Mouse (Mus musculus): Measurements from ENCODE around the gene Dtx4.

Dtx4 gene

GRCm38 (mm10) chr19:12464674-12465073 lies 36.6 kb downstream of the Dtx4 start:
- 56% methylated on average over 4 of the region's 4 CpGs for WGBS

DNA sequence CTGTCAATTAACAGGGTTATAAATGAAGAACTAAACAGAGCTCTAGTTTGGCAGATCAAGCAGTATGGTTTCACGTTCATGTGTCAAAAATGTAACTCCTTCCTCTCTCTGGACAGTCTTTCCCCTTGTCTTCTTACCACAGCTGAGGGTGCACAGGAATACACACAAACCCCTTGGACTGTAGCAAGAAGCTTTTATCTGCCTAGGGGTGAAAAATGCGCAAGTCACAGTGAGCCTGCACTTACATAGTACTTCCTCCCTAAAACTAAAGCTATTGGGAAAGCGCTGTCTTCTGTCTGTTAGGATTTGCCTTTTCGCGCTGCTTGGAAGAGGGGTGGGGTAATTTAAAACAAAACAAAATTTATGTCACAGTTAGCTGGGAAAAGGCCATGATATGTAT lies 37.1 kb downstream of the Dtx4 start:
- 73% methylated on average over 5 of the region's 5 CpGs for WGBS

- WGBS = 54% methylated on average over 1 of the region's 1 CpGs
Measured at GRCm38 (mm10) chr19:12463722-12464035, 37.6 kb downstream of the Dtx4 start.

- 74% methylated on average over 7 of the region's 7 CpGs for WGBS
Measured at GRCm38 (mm10) chr19:12462851-12463721, 38.2 kb downstream of the Dtx4 start.

DNA sequence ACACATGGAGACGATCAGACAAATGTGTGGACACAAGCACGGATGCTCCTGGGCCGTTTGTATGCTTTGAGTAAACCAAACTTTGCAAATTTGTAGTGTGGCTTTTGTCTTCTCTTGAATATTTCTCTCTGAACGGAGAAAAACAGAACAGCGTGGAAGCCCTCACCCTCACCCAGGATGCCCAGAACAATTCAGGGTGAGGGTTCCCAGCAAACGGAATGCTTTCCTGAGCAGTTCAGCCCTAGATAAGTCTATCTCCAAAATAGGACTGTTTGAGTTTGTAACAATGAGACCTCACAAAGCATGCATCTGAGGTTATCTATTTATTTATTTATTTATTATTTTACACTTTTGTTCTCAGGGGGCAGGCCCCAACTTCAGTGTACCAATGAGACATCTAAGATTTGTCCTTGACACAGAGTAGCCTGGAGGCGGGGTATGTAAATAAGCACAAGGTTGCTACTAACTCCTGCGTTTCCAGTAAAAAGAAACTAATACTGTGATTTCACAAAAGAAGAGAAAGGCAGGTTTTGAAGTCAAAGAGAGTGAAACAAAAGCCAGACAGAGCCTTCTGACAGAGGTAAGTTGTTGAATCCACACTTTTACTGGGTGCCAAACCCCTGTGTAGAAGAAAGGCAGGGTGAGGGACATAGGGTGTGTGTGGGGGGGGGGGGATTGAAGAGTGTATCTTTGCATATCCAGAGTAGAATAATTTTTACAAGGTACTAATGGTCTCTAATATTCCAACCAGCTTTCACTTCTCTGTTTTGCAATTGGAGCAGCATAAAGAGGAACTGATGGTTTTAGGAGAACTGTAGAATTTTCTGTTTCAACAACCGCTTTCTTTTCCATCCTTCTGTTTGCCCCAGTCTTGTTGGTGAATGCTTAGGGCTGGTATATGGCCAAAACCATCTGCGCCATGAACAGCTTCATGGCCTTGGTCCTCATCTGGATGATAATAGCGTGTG lies 40.7 kb downstream of the Dtx4 start, which contains the start of gene Mpeg1:
TSS of gene Mpeg1 (plus strand) at position 498 of the 968 bp plus-strand sequence.
- whole genome bisulfite sequencing = 83% methylated on average over 11 of the region's 11 CpGs

DNA sequence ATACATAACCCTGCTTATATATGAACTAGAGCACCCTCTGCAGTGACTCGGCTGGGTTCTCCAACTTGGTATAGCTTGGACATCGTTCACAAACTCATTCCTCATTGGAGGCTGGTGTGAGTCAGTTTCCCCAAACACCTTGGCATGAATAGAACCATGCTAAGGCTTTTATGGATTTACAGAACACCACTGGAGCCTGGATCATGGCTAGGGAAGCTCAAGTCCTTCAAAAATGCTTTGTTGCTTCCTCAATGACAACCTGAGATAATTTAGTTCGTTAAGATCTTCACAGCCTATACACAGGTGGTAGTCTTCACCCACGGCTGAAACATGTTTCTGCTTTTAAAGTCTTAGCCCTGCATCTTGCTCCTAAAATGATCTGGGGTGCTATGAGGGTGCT lies 41.7 kb downstream of the Dtx4 start:
- 61% methylated on average over 4 of the region's 4 CpGs for WGBS

DNA sequence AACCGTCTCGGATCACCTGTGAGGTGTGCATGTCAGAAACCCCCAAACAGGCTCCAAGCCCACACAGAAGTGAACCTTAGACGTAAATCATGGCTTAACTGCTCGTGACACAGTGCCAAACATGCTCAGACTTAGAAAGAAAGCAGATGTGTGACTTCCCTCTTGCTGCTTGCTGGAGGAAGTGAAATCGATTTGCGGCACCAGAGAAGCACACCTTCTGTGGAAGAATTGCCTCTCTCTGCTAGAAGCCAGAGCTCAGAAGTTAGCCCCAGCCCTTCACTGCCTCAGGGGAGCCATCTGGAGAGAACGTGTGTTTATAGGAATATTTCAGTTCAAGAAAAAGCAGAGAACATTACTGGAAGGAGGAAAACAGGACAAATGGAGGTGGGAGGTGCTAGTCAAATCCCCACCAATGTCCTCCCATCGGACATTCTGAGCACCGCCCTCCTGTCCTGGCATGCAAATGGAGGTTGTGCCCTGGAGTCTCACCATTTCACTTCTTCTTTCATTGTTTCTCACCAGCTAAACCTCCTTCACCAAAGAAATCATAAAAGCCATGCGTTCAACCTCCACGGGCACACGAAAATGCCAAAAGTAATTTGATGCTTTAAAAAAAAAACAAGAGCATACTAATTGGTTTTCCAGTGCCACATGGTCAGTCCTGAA lies 43.7 kb downstream of the Dtx4 start:
- WGBS = 46% methylated on average over 12 of the region's 12 CpGs

DNA sequence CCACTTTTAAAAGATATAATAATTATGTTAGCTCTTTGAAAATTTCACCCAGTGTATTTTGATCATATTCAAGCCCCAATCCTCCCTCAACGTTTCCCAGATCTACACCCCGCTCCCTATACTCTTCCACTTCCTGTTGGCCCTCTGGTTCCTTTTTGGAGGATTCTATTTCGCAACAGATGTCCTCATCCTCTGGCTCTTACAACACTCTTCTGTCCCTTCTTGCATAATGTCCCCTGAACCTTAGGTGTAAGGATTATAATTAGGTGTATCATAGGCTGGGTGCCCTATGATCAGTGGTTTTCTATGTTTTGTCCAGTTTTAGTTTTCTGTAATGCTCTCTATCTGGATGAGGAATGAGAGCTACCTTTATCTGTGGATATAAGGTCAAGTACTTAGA lies 56.2 kb downstream of the Dtx4 start:
- WGBS = 76% methylated on average over 3 of the region's 3 CpGs

GRCm38 (mm10) chr19:12442560-12442959 lies 58.7 kb downstream of the Dtx4 start:
- WGBS = 74% methylated on average over 4 of the region's 4 CpGs

GRCm38 (mm10) chr19:12440103-12440725 lies 61.0 kb downstream of the Dtx4 start:
- 57% methylated on average over 5 of the region's 5 CpGs for WGBS

DNA sequence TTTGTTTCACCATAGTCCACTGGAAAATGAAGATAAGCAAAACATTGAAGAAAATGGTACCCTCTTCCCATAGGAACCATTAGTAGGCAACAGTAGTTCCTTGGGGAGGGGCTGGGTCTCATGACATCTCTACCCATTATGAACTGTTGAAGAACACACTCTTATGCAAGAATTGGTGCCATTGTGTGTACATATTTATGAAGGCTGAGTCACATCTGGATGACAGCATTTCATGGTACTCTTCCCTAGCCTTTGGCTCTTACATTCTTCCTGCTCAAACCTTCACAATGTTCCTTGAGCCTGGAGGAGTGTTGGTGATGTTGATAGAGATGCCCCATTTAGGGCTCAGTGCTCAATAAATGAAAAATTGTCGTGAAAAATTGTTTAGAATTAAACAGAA lies 61.7 kb downstream of the Dtx4 start:
- 60% methylated on average over 1 of the region's 1 CpGs for WGBS

- 62% methylated on average over 4 of the region's 4 CpGs for WGBS
Measured at GRCm38 (mm10) chr19:12435750-12436524, 65.3 kb downstream of the Dtx4 start.

GRCm38 (mm10) chr19:12435011-12435416 lies 66.2 kb downstream of the Dtx4 start:
- WGBS = 78% methylated on average over 4 of the region's 4 CpGs

GRCm38 (mm10) chr19:12433033-12433432 lies 68.2 kb downstream of the Dtx4 start:
- WGBS = 15% methylated on average over 2 of the region's 2 CpGs

DNA sequence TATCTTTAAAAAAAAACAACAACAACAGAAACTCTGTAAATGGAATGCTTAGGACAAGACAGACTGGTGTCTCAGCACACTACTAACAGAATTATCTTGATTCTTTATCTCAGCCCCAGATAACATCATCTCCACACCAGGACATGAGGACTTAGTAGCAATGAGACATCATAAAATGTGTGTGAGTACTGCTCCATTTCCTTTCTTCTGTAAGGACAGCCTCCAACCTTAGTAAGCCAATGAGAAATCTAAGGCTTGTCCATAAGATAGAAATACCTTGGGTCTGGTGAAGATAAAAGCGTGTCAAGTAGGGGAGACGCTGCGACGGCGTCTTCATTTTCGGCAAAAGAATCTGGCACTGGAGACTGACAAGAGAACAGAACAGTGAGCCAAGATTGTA lies 73.6 kb downstream of the Dtx4 start, which contains the start of gene Pfpl:
TSS of gene Pfpl (plus strand) at position 301 of the 400 bp plus-strand sequence.
- 89% methylated on average over 6 of the region's 6 CpGs for WGBS

DNA sequence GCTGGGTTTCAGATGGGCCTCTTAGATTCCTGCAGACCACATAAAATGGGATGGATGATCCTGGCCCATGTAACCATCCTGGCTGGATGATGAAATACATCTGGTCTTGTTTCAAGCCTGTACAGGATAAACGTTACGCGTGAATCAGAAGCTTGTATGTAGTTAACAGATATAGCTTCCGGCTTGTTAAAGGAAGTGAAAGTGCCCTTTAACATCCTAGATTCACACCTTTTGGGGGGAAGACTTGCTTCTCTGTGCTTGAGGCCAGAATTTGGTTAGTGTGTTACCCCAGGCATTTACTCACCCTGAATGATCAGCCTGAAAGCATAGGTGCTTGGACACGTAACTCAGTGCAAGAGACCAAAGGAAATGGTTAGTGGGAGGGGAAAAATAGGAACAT lies 74.2 kb downstream of the Dtx4 start:
- 91% methylated on average over 5 of the region's 5 CpGs for whole genome bisulfite sequencing

GRCm38 (mm10) chr19:12421680-12422079 lies 79.6 kb downstream of the Dtx4 start:
- whole genome bisulfite sequencing = 85% methylated on average over 1 of the region's 1 CpGs

DNA sequence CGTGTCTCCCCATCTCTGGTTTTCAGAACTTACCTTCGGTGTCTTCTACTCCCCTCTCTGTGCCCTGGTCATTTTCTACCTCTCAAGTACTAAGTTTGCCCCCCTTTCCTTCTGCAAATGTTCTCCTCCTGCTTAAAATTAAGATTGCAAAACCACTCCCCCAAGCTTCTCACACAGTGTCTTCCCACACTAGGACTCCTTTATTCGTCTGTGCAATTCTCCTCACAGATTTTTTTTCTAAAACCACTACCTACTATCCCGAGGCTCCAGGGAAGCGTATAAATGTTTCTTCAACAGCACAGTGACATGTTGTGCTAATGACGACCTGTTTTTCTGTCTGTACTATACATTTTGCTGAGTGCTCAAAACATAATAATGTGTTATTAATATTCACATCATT lies 80.7 kb downstream of the Dtx4 start:
- 53% methylated on average over 6 of the region's 6 CpGs for WGBS

- 88% methylated on average over 3 of the region's 3 CpGs for WGBS
Measured at GRCm38 (mm10) chr19:12418312-12418711, 82.9 kb downstream of the Dtx4 start.

DNA sequence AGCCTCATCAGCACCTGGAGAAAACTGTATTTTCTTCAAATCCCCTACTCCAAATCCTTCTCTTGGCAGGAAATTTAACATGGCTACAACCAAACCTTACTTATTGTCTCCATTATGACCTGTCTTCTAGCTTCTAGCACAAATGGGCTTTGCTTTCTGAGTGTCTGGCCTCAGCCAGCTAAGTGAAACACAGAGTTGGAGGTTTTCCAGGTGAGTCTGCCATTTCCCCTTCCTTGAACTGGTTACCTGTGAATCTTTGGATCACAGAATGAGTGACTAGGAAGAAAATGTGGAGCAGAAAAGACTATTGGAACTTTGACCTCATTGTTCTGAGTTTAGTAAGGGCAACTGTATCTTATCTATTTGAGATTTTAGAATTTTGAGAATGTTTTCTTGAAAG lies 83.9 kb downstream of the Dtx4 start, which contains the start of gene Olfr1441:
TSS of gene Olfr1441 (plus strand) at position 73 of the 400 bp plus-strand sequence.

Measured in cerebral cortex, adult 2 months (tissue).